Mouse (Mus musculus) megakaryocyte, embryonic 14.5 days (primary cell): ENCODE data around the gene Gng12.

ENCODE experiments used
- FLI1 ChIP-seq: IDR thresholded peaks from 2 replicates; pipeline ENCODE4 v1.6.1; 2012; ENCODE audit warnings: low read length, inconsistent platforms, mixed read lengths
- GATA1 ChIP-seq: IDR thresholded peaks from 3 replicates; pipeline ENCODE4 v1.6.1; 2012; ENCODE audit warnings: mixed read lengths, low read length, inconsistent platforms, borderline replicate concordance

- TF ChIP-seq GATA1 (no peak), FLI1 (no peak)
Observed at GRCm38 (mm10) chr6:66989037-66989436, 92.8 kb downstream of the Gng12 start.
